Mouse (Mus musculus) limb, embryonic 10.5 days (tissue): ENCODE data around the gene Fam183b. TPM values are rescaled to one million over a fixed set of nuclear protein-coding genes. Genes with fewer than 3 reads are reported as not detected.

Experiments
- polyA plus RNA-seq: library from polyadenylated mRNA; unstranded; fragments of >200 nt; fragmentation: Nextera tagmentation; extraction: Ambion mirVana; gene quantifications from 2 replicates; pipeline ENCODE4 v1.2.1, GENCODE M21; 2016

Fam183b gene
- polyA plus RNA-seq, 1 experiment from 2014 or later, result not detected

Other genes starting within 250 kb of the Fam183b start
- 0.05 TPM in 1 of 2 replicates, not detected in the other for gene Olfr328, start 246.3 kb downstream of the Fam183b start, polyA plus RNA-seq
- gene Olfr224, start 231.4 kb downstream of the Fam183b start, polyA plus RNA-seq, result not detected in 2 replicates
- gene Olfr325, start 224.2 kb downstream of the Fam183b start, polyA plus RNA-seq, result not detected in 2 replicates
- not detected in 2 replicates for gene Olfr324, start 206.8 kb downstream of the Fam183b start, polyA plus RNA-seq
- gene 2210407C18Rik, start 185.9 kb downstream of the Fam183b start, polyA plus RNA-seq, result not detected in 2 replicates
- not detected in 2 replicates for gene Olfr323, start 171.5 kb downstream of the Fam183b start, polyA plus RNA-seq
- 0.29 and 0.30 TPM in 2 replicates for gene Trim58, start 161.5 kb downstream of the Fam183b start, polyA plus RNA-seq
- not detected in 2 replicates for gene Olfr322, start 143.2 kb downstream of the Fam183b start, polyA plus RNA-seq
- gene Olfr320, start 120.9 kb downstream of the Fam183b start, polyA plus RNA-seq, result not detected in 2 replicates
- gene Olfr319, start 102.8 kb downstream of the Fam183b start, polyA plus RNA-seq, result not detected in 2 replicates
- not detected in 2 replicates for gene Olfr318, start 77.9 kb downstream of the Fam183b start, polyA plus RNA-seq
- not detected in 2 replicates for gene Olfr317, start 62.7 kb downstream of the Fam183b start, polyA plus RNA-seq
- gene Olfr316, start 49.2 kb downstream of the Fam183b start, polyA plus RNA-seq, result not detected in 2 replicates
- gene Olfr315, start 28.8 kb downstream of the Fam183b start, polyA plus RNA-seq, result not detected in 2 replicates
- gene Olfr314, start 19.0 kb downstream of the Fam183b start, polyA plus RNA-seq, result not detected in 2 replicates
- not detected in 2 replicates for gene Olfr313, start 13.0 kb upstream of the Fam183b start, polyA plus RNA-seq
- gene Olfr312, start 27.3 kb upstream of the Fam183b start, polyA plus RNA-seq, result not detected in 2 replicates
- gene Olfr311, start 37.3 kb upstream of the Fam183b start, polyA plus RNA-seq, result not detected in 2 replicates
- gene Gm12258, start 45.2 kb upstream of the Fam183b start, polyA plus RNA-seq, result 7.8 and 11.0 TPM in 2 replicates
- 8.6 and 10.9 TPM in 2 replicates for gene 2810021J22Rik, start 65.3 kb upstream of the Fam183b start, polyA plus RNA-seq
- 5.7 and 6.9 TPM in 2 replicates for gene Zfp39, start 102.3 kb upstream of the Fam183b start, polyA plus RNA-seq
- 0.05 TPM in 1 of 2 replicates, not detected in the other for gene Btnl10, start 115.9 kb upstream of the Fam183b start, polyA plus RNA-seq
- gene Rnf187, start 137.0 kb upstream of the Fam183b start, polyA plus RNA-seq, result 222 and 238 TPM in 2 replicates
- 3.2 and 4.5 TPM in 2 replicates for gene Hist3h2ba, start 147.0 kb upstream of the Fam183b start, polyA plus RNA-seq
- gene Hist3h2a, start 152.7 kb upstream of the Fam183b start, polyA plus RNA-seq, result 8.4 and 11.3 TPM in 2 replicates
- 0.31 and 0.35 TPM in 2 replicates for gene Trim17, start 152.7 kb upstream of the Fam183b start, polyA plus RNA-seq
- 17.8 and 20.7 TPM in 2 replicates for gene Trim11, start 176.1 kb upstream of the Fam183b start, polyA plus RNA-seq